Mouse (Mus musculus) olfactory bulb, adult 2 months (tissue): ENCODE results near the gene Chst10. TPM values are rescaled to one million over a fixed set of nuclear protein-coding genes. Genes with fewer than 3 reads are reported as not detected.

ENCODE experiments used
- H3K27ac ChIP-seq: fragments of 200-500 bp; 2 replicates; pipeline ENCODE4 v1.5.1; 2012; ENCODE audit warnings: low read depth, low read length; ENCODE audit not compliant: insufficient read depth
- H3K4me1 ChIP-seq: fragments of 200-500 bp; 2 replicates; pipeline ENCODE4 v1.6.1; 2012; ENCODE audit warnings: low read length; ENCODE audit not compliant: control insufficient read depth, insufficient read depth
- H3K4me3 ChIP-seq: fragments of 200-500 bp; 2 replicates; pipeline ENCODE4 v1.5.1; 2012; ENCODE audit warnings: mild to moderate bottlenecking, low read depth, low read length, moderate library complexity; ENCODE audit not compliant: insufficient read depth
- CTCF ChIP-seq: fragments of 200-500 bp; IDR thresholded peaks from 2 replicates; pipeline ENCODE4 v1.5.1; 2012; ENCODE audit warnings: low read depth, mild to moderate bottlenecking, low read length, moderate library complexity; ENCODE audit not compliant: insufficient read depth
- POLR2A ChIP-seq: fragments of 200-500 bp; IDR thresholded peaks from 2 replicates; pipeline ENCODE4 v1.6.1; 2012; ENCODE audit warnings: mild to moderate bottlenecking, low read depth, low read length, moderate library complexity; ENCODE audit not compliant: insufficient read depth
- WGBS: fragments of 180-500 bp; shearing (Covaris S2); methylation state at CpG from one replicate; pipeline ENCODE4 v1.1.7; 2018; 5-methylcytosine and 5-hydroxymethylcytosine counted together
- polyA plus RNA-seq: library from polyadenylated mRNA; stranded (reverse); fragments of >200 nt; gene quantifications from 2 replicates; pipeline ENCODE4 v1.2.4, GENCODE M21; 2012; ENCODE audit warnings: low replicate concordance; ENCODE audit not compliant: missing spikeins, insufficient read depth, insufficient read length

Gene Chst10
- polyA plus RNA-seq, 1 experiment: not detected

DNA sequence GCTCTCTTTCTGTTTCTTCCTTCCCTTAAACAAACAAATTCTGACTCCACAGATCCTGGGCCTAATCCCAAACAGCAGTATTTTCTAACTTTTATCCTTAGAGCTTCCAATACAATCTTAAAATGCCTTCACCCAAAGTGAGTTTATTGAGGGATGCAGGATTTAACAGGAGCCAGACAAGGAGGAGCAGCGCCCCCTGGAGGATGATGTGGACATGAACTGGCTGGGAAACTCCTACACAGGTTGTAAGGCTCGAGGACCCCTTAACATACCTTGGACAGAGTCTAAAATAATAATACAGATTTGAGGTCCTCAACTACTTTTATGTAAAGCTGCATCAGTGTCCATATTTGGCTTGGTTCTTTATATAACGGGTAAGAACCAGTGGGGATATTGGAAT is 41.8 kb downstream of the Chst10 start:
- TF ChIP-seq POLR2A (no peak), CTCF (0 out of 2 replicates have a peak, but pooled peaks have one; percentile 31)
- H3K27ac ChIP-seq: no peak overlapping the region
- no peak overlapping the region for H3K4me3 ChIP-seq
- 8% methylated on average over 3 of the region's 3 CpGs for WGBS
- H3K4me1 ChIP-seq: no peaks in the 10 kb centered on the region

DNA sequence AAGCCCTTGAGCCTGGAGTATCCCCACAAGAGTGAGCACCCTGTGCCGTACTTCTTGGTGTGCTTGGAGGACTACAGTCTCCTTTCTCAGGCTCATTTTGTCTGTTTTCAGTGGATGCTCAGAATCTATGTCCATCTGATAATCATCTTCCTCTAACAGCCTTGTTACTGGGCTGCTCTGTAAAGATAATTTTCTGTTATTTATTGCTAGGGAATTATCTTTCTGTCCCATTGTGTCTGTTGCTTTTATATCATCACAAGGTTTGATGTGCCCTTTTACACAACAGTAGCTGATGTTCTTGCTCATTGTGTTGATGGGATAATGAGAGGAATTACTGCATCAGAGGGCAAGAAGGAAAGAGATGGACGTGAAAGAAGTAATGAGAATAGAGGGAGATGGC is 45.7 kb downstream of the Chst10 start:
- TF ChIP-seq POLR2A (no peak), CTCF (no peak)
- no peak overlapping the region for H3K27ac ChIP-seq
- no peaks in the 10 kb centered on the region; the same call in 1 of the 2 replicates for H3K4me1 ChIP-seq
- H3K4me3 ChIP-seq: no peak overlapping the region
- WGBS: 69% methylated on average over 2 of the region's 2 CpGs

DNA sequence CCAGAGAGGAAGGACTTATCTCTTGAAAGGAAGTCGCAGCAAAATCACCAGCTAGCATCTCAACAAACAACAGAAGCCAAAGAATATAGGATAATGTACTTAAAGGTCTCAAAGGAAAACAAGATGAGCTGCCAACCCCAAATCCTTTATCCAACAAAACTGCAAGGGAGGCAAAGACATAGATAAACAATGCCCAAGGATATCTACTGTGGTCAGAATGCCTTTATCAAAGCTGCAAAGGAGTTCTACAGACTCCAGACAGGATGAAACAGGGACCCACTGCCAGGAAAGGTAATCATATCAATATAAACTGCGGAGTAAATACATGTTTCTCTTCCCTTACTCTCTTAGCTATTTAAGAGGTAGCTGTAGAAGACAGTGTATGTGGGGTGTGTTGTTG is 47.3 kb downstream of the Chst10 start:
- WGBS: 95% methylated on average over 2 of the region's 2 CpGs
- TF ChIP-seq POLR2A (no peak), CTCF (no peak)
- no peak overlapping the region for H3K4me3 ChIP-seq

DNA sequence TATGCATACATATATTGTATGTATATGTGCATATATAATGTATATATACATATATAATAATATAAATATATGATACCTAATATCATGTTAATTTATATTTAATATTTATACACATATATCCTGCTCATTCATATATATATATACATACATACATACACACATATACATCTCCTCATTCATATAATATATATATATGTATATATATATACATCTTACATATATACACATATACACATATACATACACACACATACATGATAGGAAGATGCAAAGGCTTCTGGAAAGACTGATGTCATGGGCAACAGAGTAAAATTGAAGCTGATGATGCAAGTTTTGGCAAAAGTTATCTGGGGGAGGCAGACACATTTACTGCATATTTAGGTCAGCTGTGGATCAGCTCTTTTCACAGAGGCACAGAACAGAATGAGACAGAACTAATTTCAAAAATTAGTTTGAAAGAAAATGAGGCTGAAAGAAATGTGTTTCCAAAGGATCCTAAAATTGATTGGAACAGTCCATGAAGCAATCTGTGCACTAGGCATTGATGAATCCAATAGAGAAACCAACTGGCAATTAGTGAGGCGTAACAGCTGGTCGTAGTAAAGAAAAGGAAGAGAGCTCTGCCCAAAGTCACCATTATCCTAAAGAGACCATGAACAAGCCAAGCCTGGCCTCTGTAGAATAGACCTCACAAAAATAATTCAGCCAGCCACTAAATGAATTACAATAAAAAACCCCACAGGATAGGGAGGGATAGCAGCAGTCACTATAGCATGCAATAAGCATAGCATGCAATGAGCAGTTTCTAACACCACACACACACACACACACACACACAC is 49.3 kb downstream of the Chst10 start:
- Histone ChIP-seq H3K27ac (no peak overlapping the region), H3K4me3 (no peak overlapping the region), H3K4me1 (no peaks in the 10 kb centered on the region; the same call in 1 of the 2 replicates)
- TF ChIP-seq CTCF (no peak), POLR2A (no peak)
- WGBS: 51% methylated on average over 2 of the region's 2 CpGs

More for the DNA sequence above, 47.3 kb downstream of the Chst10 start:
- no peaks in the 10 kb centered on the region; the same call in 1 of the 2 replicates for H3K4me1 ChIP-seq
- H3K27ac ChIP-seq: no peak overlapping the region

DNA sequence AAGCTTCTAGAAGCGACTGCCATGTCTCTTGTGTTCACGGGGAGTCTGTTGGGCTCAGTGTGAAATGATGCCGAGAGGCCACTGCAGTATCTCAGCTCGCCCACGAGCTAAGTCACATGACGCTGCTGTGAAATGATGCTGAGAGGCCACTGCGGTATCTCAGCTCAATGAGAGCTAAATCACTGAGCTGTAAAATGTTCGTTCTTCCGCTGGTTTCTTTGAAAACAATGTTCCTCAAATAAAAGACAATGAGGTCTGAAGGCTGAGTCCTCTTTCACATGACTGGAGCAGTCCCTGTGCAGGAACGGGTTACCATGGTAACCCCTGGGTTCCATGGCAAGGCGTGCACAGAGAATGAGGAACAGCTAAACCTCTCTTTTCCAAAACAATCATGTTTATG is 50.0 kb downstream of the Chst10 start:
- WGBS: 5% methylated on average over 11 of the region's 11 CpGs
- Histone ChIP-seq H3K27ac (peak overlapping the region; percentile 74), H3K4me3 (peak overlapping the region; percentile 18), H3K4me1 (peaks cover 4% of the 10 kb centered on the region)
- no peak for TF ChIP-seq CTCF

DNA sequence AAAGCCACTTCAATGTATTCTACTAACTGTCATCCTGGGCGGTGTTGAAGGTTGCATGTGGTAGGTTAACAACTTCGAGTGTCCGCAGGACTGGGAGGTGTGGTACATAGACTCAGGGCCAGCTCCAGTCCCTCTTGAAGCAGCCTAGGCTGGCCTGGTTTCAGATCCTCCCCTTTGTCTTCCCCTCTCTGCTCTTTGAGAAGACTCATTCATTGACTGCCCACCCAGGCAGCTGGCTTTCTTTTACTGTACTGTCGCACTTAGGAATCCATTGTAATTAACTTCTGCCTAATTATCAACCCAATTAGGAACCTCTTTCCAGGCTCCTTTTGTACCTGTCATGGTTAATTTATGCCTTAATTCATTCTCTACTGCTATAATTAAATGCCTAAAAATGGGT is 54.7 kb downstream of the Chst10 start:
- Histone ChIP-seq H3K4me1 (peaks cover 6% of the 10 kb centered on the region), H3K27ac (no peak overlapping the region), H3K4me3 (no peak overlapping the region)
- TF ChIP-seq POLR2A (no peak), CTCF (no peak)
- 21% methylated on average over 4 of the region's 4 CpGs for WGBS

DNA sequence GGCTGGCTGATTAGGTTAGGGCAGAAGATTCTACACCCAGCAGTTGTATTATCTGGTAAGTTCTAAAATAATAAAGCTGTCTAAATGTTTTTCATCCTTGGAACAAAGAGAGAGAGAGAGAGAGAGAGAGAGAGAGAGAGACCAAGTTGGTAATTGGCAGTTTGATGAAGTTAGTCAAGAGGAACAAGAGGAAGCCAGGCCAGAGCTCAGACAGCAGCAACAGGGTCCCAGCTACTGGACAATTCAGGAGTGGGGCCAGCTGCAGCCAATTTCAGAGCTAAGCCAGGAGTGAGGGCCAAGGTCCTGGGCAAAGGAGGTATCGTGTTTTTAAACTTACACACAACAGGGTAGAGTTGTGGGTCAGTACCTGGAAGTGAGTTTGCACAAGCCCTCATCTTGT is 55.1 kb downstream of the Chst10 start:
- Histone ChIP-seq H3K27ac (no peak overlapping the region), H3K4me3 (no peak overlapping the region), H3K4me1 (peaks cover 6% of the 10 kb centered on the region)
- TF ChIP-seq POLR2A (no peak), CTCF (no peak)
- WGBS: 45% methylated on average over 1 of the region's 1 CpGs

DNA sequence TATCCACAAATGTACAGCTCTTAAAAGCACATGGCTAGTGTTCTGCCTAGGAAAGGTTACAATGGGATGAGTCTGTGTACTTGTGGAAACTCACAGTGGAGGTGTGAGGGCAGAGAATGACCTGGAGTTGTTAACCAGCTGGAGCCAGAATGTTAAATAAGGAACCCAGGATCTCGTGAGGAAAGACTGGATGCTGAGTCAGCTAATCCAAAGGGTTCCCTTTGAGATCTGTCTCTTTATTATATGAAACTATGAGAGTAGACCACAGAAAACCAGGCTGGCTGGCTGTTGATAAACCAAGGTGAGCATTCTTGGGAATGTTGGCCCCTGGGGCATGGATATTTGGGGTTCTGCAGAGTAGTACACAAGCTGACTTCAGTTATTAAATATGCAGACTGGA is 58.0 kb downstream of the Chst10 start:
- no peak overlapping the region for H3K27ac ChIP-seq
- 78% methylated on average over 1 of the region's 1 CpGs for WGBS
- TF ChIP-seq CTCF (no peak), POLR2A (no peak)
- H3K4me1 ChIP-seq: peaks cover 6% of the 10 kb centered on the region
- no peak overlapping the region for H3K4me3 ChIP-seq

DNA sequence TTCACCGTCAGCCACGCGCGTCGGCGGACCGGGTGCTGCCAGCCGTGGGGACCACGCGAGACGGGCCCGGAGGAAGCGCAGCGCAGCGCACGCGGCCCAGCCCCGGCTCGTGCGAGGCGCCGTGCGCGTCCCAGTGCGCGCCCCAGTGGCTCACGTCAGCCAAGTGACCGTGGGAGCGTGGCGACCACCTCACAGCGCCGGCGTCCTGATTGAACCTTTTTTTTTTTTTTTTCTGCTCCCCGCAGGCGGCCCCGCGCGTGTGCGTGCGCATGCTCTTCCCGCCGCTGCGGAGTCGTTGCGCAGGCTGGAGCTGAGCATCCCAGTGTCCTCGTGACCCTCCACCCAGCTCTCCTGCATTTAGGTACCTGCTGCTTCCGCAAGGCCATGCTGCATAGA is 61.5 kb downstream of the Chst10 start, which contains the start of gene Lonrf2:
Gene Lonrf2, minus strand, starts transcription at position 235 of the 396 bp plus-strand sequence.
- TF ChIP-seq CTCF (no peak), POLR2A (peak; percentile 50; the same call in 1 of the 2 replicates)
- H3K4me1 ChIP-seq: no peaks in the 10 kb centered on the region
- peak within 1 kb of the TSS; percentile 79 for H3K27ac ChIP-seq
- WGBS: under 1% methylated on average over 47 of the region's 47 CpGs
- peak within 1 kb of the TSS; percentile 89 for H3K4me3 ChIP-seq

DNA sequence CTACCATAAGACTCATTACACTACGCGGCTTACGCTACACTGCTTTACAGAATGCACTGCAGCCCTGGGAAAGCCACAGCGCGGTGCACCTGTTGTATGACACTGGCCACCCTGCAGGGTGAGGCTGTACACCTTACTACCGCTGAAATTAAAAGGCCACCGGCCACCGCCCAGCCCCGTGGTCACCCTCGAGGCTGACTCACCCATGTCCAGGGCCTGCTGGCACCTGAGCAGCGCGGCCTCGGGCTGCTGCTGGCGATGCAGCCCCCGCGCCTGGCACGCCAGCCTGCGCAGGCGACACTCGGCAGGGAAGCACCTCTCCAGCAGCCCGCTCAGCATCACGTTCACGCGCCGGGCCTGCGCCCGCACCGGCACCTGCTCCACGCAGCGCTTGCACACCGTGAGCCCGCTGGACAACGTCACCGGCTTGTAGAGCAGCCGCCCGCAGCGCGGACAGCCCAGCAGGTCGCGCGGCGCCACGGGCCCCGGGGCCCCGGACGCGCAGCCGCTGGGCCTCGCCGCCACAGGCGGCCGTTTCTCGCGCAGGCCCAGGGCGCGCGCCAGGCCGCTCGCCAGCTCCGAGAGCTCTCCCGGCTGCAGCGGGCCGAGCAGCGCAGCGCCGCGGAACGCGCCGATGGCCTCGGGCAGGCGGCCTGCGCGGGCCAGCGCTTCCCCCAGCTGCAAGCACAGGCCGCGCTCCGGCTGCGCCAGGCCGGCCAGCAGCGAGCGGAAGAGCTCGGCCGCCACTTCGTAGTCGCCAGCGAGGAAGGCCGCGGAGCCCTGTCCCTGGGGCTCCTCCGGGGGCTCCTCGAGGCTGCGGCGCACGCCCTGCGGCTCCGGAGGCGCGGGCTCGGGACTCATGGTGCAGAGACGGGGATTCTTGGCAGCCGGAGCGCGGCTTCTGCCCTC is 62.1 kb downstream of the Chst10 start:
- no peak for TF ChIP-seq CTCF
- TF ChIP-seq POLR2A: no peak
- H3K4me3 ChIP-seq: peak overlapping the region; percentile 89
- 2% methylated on average over 103 of the region's 103 CpGs for WGBS
- H3K4me1 ChIP-seq: no peaks in the 10 kb centered on the region
- peak overlapping the region; percentile 79 for H3K27ac ChIP-seq
